Mouse (Mus musculus) regulatory T cell (primary cell): ENCODE data around the gene Dpf3.

Experiments
- in situ Hi-C: fragments of 300-600 bp; cut with MboI, MseI; formaldehyde crosslinking; loops from one replicate; pipeline ENCODE4 v1.15.1; 2025; ENCODE audit warnings: high pct_unique_total_duplicates

Dpf3 gene

GRCm38 (mm10) chr12:83342035-83342874, 145.3 kb downstream of the Dpf3 start:
- in situ Hi-C loops, result no loop called here

GRCm38 (mm10) chr12:83340960-83341359, 146.6 kb downstream of the Dpf3 start:
- in situ Hi-C loops, result no loop called here

GRCm38 (mm10) chr12:83338345-83338744, 149.2 kb downstream of the Dpf3 start:
- in situ Hi-C loops, result no loop called here

- in situ Hi-C loops, result no loop called here
These were observed 149.8 kb downstream of the Dpf3 start for GRCm38 (mm10) chr12:83337776-83338149.

- in situ Hi-C loops, result no loop called here
These were observed 150.3 kb downstream of the Dpf3 start for GRCm38 (mm10) chr12:83337077-83337775.

GRCm38 (mm10) chr12:83330056-83330455, 157.5 kb downstream of the Dpf3 start:
- in situ Hi-C loops, result no loop called here

GRCm38 (mm10) chr12:83328899-83329298, 158.6 kb downstream of the Dpf3 start:
- in situ Hi-C loops, result no loop called here

GRCm38 (mm10) chr12:83328491-83328890, 159.0 kb downstream of the Dpf3 start:
- in situ Hi-C loops, result no loop called here

GRCm38 (mm10) chr12:83327451-83327850, 160.1 kb downstream of the Dpf3 start:
- in situ Hi-C loops, result no loop called here

- in situ Hi-C loops, result no loop called here
These were observed 166.8 kb downstream of the Dpf3 start for GRCm38 (mm10) chr12:83320725-83321124.

GRCm38 (mm10) chr12:83317646-83318443, 169.7 kb downstream of the Dpf3 start:
- in situ Hi-C loops, result no loop called here

GRCm38 (mm10) chr12:83314666-83315065, 172.8 kb downstream of the Dpf3 start:
- in situ Hi-C loops, result no loop called here

- in situ Hi-C loops, result no loop called here
These were observed 174.7 kb downstream of the Dpf3 start for GRCm38 (mm10) chr12:83312818-83313217.

GRCm38 (mm10) chr12:83310567-83310966, 176.9 kb downstream of the Dpf3 start:
- in situ Hi-C loops, result no loop called here

- in situ Hi-C loops, result no loop called here
These were observed 178.3 kb downstream of the Dpf3 start for GRCm38 (mm10) chr12:83309031-83309804.

GRCm38 (mm10) chr12:83308627-83309026, 178.9 kb downstream of the Dpf3 start:
- in situ Hi-C loops, result no loop called here

- in situ Hi-C loops, result no loop called here
These were observed 184.3 kb downstream of the Dpf3 start for GRCm38 (mm10) chr12:83303221-83303620.

GRCm38 (mm10) chr12:83302320-83303153, 185.0 kb downstream of the Dpf3 start:
- in situ Hi-C loops, result no loop called here

GRCm38 (mm10) chr12:83301616-83302319, 185.7 kb downstream of the Dpf3 start:
- in situ Hi-C loops, result no loop called here

- in situ Hi-C loops, result no loop called here
These were observed 189.2 kb downstream of the Dpf3 start for GRCm38 (mm10) chr12:83298358-83298757.
